Mouse (Mus musculus) forebrain, embryonic 16.5 days (tissue): ENCODE measurements around the gene Scimp. TPM values are rescaled to one million over a fixed set of nuclear protein-coding genes. Genes with fewer than 3 reads are reported as not detected.
A peak's percentile ranks its signal among the peaks of the same experiment; 100 is the strongest.
"Not testable (repeated sequence)": the region's sequence is repeated elsewhere in the genome, so short reads cannot be mapped to it uniquely, and the experiment has no call there.

Experiments
- ATAC-seq: fragments of 200-750 bp; cut with Nextera tagmentation; 2 replicates; pipeline ENCODE4 v1.8.0; 2017; ENCODE audit warnings: mild to moderate bottlenecking, moderate library complexity
- H3K27ac ChIP-seq: fragments of 300-500 bp; sonication (generic); 2 replicates; pipeline ENCODE4 v1.5.1; 2014; ENCODE audit warnings: low read length, control low read depth
- H3K27me3 ChIP-seq: fragments of 300-500 bp; sonication (generic); replicated peaks from 2 replicates; pipeline ENCODE4 v1.6.1; 2014; ENCODE audit warnings: low read length; ENCODE audit not compliant: control insufficient read depth, insufficient read depth
- H3K36me3 ChIP-seq: fragments of 300-500 bp; sonication (generic); 2 replicates; pipeline ENCODE4 v1.6.1; 2014; ENCODE audit not compliant: control insufficient read depth, insufficient read depth
- H3K4me1 ChIP-seq: fragments of 300-500 bp; sonication (generic); replicated peaks from 2 replicates; pipeline ENCODE4 v1.6.1; 2014; ENCODE audit warnings: low read length; ENCODE audit not compliant: control insufficient read depth, insufficient read depth
- H3K4me2 ChIP-seq: fragments of 300-500 bp; sonication (generic); 2 replicates; pipeline ENCODE4 v1.6.1; 2014; ENCODE audit warnings: mild to moderate bottlenecking, low read length, control low read depth
- H3K4me3 ChIP-seq: fragments of 300-500 bp; sonication (generic); replicated peaks from 2 replicates; pipeline ENCODE4 v1.5.1; 2014; ENCODE audit warnings: mild to moderate bottlenecking, low read length, control low read depth
- H3K9ac ChIP-seq: fragments of 300-500 bp; sonication (generic); replicated peaks from 2 replicates; pipeline ENCODE4 v1.6.1; 2014; ENCODE audit warnings: low read depth, low read length, control low read depth
- H3K9me3 ChIP-seq: fragments of 300-500 bp; sonication (generic); 2 replicates; pipeline ENCODE4 v1.6.1; 2016; ENCODE audit warnings: low read length; ENCODE audit not compliant: control insufficient read depth
- WGBS: fragments of 180-500 bp; shearing (Covaris S2); extraction: QIAGEN DNeasy Blood & Tissue Kit; methylation state at CpG from one replicate; pipeline ENCODE4 v1.1.7; 2014; 5-methylcytosine and 5-hydroxymethylcytosine counted together
- polyA plus RNA-seq: library from polyadenylated mRNA; unstranded; fragments of >200 nt; fragmentation: Nextera tagmentation; extraction: Ambion mirVana; gene quantifications from 2 replicates; pipeline ENCODE4 v1.2.1, GENCODE M21; 2015

Gene Scimp
- polyA plus RNA-seq, 1 experiment from 2014 or later = not detected

DNA sequence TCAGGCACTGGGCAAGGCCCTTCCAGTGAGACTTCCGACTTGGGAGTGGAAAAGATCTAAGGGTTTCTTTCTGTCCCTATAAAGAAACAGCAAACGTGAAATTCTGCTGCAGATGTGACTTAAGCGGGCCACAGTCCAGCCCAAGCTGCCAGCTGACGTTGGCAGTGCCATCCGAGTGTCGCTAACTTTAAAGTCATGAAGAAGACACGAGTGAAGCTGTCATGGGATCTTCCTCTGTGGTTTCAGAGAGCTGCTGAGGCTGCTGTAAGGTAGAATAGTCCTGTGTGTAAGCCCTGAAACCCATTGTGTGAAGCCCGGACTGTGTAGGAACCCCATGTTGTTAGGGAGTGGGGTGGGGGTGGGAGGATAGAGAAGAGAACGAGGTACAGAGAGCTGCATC lies 49.7 kb downstream of the Scimp start:
- no peaks in the 10 kb centered on the region for H3K36me3 ChIP-seq
- no peak overlapping the region for H3K4me3 ChIP-seq
- H3K27me3 ChIP-seq = no peaks in the 10 kb centered on the region
- no peak overlapping the region for H3K27ac ChIP-seq
- H3K4me1 ChIP-seq = peaks cover 15% of the 10 kb centered on the region
- no peak overlapping the region for H3K4me2 ChIP-seq
- H3K9me3 ChIP-seq = no peaks in the 10 kb centered on the region
- no peak overlapping the region for H3K9ac ChIP-seq
- 82% methylated on average over 9 of the region's 9 CpGs for WGBS
- no peak for ATAC-seq

GRCm38 (mm10) chr11:70760446-70760845 lies 51.9 kb downstream of the Scimp start:
- not testable (repeated sequence) for H3K9me3 ChIP-seq, H3K27ac ChIP-seq, H3K4me2 ChIP-seq, H3K27me3 ChIP-seq, H3K4me3 ChIP-seq, H3K36me3 ChIP-seq, ATAC-seq, H3K9ac ChIP-seq
- 62% methylated on average over 3 of the region's 3 CpGs for WGBS
- H3K4me1 ChIP-seq = peaks cover 12% of the 10 kb centered on the region

DNA sequence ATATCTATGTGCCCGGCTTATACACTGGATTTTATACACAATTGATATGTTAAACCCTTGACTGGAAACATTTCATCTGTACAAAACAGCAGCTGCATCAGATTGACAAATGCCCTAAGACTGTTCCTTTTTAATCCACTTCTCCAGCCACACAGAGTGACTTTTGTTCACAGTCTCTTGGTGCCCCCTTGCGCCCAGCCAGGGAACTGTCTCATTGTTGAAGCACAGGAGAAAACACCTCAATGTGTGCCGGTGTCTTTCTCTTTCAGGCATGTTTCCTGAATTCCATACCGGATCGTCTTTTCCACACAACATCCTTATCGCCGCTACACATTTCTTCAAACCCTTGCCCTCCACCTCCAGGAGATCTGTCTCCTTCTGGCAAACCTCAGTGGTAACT lies 56.7 kb downstream of the Scimp start:
- Histone ChIP-seq H3K9ac (0 out of 2 replicates have a peak overlapping the region, but pooled peaks have one; percentile 42), H3K27me3 (no peaks in the 10 kb centered on the region), H3K4me2 (no peak overlapping the region; the same call in 1 of the 2 replicates), H3K36me3 (no peaks in the 10 kb centered on the region), H3K27ac (no peak overlapping the region), H3K9me3 (no peaks in the 10 kb centered on the region), H3K4me1 (0 out of 2 replicates have a peak, but pooled peaks cover 4% of the 10 kb centered on the region), H3K4me3 (no peak overlapping the region)
- peak; percentile 72; the same call in 1 of the 2 replicates for ATAC-seq
- WGBS = 8% methylated on average over 7 of the region's 7 CpGs

DNA sequence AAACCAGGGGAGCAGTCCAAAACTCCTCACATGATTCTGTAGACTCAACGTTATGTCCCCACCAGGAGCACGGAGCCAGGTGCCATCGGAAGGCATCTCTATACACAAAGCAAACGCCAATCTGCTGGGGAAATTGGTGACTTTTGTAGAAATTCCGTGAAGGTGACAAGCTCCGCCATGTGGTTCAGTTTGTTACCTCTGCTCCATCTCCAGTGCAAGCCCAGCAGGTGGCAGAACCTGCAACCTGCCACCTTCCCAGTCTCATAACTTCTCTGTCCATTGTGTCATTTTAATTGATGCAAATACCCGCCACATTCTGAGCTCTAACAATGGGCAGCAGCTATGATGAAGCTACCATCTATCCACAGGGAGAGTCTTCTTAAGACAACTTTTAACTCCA lies 57.4 kb downstream of the Scimp start:
- no peak for ATAC-seq
- 49% methylated on average over 7 of the region's 7 CpGs for WGBS

GRCm38 (mm10) chr11:70754476-70754875 lies 57.9 kb downstream of the Scimp start:
- Histone ChIP-seq H3K9ac (no peak overlapping the region), H3K27me3 (no peaks in the 10 kb centered on the region), H3K9me3 (no peaks in the 10 kb centered on the region), H3K4me1 (0 out of 2 replicates have a peak, but pooled peaks cover 4% of the 10 kb centered on the region), H3K36me3 (no peaks in the 10 kb centered on the region), H3K27ac (no peak overlapping the region), H3K4me3 (no peak overlapping the region), H3K4me2 (no peak overlapping the region)
- WGBS = 40% methylated on average over 4 of the region's 4 CpGs
- ATAC-seq = no peak

More for the DNA sequence above, 57.4 kb downstream of the Scimp start:
- 0 out of 2 replicates have a peak, but pooled peaks cover 4% of the 10 kb centered on the region for H3K4me1 ChIP-seq
- H3K9me3 ChIP-seq = no peaks in the 10 kb centered on the region
- no peak overlapping the region for H3K27ac ChIP-seq
- H3K4me2 ChIP-seq = no peak overlapping the region
- H3K4me3 ChIP-seq = no peak overlapping the region
- no peak overlapping the region for H3K9ac ChIP-seq
- no peaks in the 10 kb centered on the region for H3K36me3 ChIP-seq
- H3K27me3 ChIP-seq = no peaks in the 10 kb centered on the region

- H3K4me1 ChIP-seq = 0 out of 2 replicates have a peak, but pooled peaks cover 4% of the 10 kb centered on the region
- H3K27me3 ChIP-seq = no peaks in the 10 kb centered on the region
- H3K9me3 ChIP-seq = peaks cover 3% of the 10 kb centered on the region; the same call in 1 of the 2 replicates
- 89% methylated on average over 10 of the region's 10 CpGs for WGBS
- H3K4me3 ChIP-seq = no peak overlapping the region
- H3K4me2 ChIP-seq = no peak overlapping the region
- no peaks in the 10 kb centered on the region for H3K36me3 ChIP-seq
- H3K27ac ChIP-seq = no peak overlapping the region
- no peak for ATAC-seq
- no peak overlapping the region for H3K9ac ChIP-seq
Observed at GRCm38 (mm10) chr11:70753146-70753545, 59.2 kb downstream of the Scimp start.

DNA sequence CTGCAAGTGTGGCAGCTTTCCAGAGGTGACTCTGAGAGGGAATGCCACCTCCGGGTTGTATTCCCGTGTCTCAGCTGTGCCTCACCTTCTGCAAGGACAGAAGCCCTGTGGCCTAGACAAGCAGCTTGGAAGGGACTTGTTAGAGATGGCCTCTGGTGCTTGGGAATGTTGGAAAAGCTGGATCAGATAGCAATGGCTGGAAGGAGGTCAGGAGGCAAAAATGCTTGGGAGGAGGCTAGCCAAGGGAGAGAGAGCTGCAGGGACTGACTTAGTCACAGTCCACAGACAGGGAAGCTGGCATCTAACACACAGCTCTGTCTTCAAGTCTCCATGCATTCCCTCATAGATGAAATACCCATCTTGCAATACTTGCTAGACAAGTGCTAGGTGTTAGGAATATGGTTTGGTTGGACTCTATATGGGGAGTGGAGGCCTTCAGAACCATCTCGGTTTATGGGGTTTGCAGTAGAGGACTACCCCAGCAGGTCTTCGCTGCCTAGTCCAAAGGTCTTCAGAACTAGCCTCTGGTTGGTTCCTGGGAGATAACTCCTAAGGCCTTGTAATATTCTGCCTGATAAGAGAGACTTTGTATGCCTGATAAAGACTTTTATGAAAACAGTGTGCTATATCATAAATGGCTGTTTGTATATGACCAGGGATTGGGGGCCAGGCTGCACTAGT lies 59.9 kb downstream of the Scimp start:
- Histone ChIP-seq H3K4me2 (no peak overlapping the region), H3K9ac (no peak overlapping the region), H3K9me3 (peaks cover 3% of the 10 kb centered on the region; the same call in 1 of the 2 replicates), H3K4me1 (0 out of 2 replicates have a peak, but pooled peaks cover 4% of the 10 kb centered on the region), H3K27ac (no peak overlapping the region), H3K27me3 (no peaks in the 10 kb centered on the region), H3K4me3 (no peak overlapping the region), H3K36me3 (no peaks in the 10 kb centered on the region)
- 84% methylated on average over 4 of the region's 4 CpGs for WGBS
- ATAC-seq = no peak

DNA sequence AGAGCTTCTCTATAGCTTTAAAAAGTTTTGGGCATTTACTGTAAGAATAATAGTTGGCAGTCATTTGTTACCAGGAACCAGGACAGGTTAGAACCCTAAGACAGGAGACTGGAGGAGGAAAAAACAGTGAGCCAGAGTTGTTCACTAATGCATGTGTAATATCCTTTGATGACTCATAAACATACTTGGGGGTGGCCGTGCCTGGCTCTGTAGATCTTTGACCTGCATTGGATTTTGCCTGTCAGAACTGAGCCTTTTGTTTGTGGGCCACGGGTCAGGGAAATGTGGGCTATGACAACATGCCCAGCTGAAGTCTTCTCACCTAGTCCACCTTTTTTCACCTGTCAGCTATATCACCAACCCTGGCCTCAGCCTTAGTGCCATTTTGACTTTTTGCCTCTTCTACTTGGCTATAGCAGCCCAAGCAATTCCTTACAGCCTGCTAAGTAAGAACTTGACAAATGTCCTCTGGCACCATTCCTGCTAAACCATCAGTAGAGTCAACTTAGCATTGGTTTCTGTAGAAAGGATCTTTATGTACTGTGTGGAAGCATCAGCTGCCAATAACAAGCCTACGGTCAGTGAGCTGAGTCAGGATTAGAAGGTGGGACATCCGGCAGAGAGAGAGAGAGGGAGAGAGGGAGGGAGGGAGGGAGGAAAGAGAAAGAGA lies 64.4 kb downstream of the Scimp start:
- 87% methylated on average over 4 of the region's 4 CpGs for WGBS
- peaks cover 3% of the 10 kb centered on the region; the same call in 1 of the 2 replicates for H3K9me3 ChIP-seq
- H3K9ac ChIP-seq = no peak overlapping the region
- H3K27me3 ChIP-seq = no peaks in the 10 kb centered on the region
- ATAC-seq = no peak
- no peak overlapping the region for H3K4me2 ChIP-seq
- no peak overlapping the region for H3K27ac ChIP-seq
- H3K4me1 ChIP-seq = no peaks in the 10 kb centered on the region
- no peak overlapping the region for H3K4me3 ChIP-seq
- H3K36me3 ChIP-seq = no peaks in the 10 kb centered on the region

- Histone ChIP-seq H3K36me3 (no peaks in the 10 kb centered on the region), H3K4me3 (no peak overlapping the region), H3K4me1 (no peaks in the 10 kb centered on the region), H3K27me3 (no peaks in the 10 kb centered on the region), H3K9ac (no peak overlapping the region), H3K9me3 (peaks cover 3% of the 10 kb centered on the region; the same call in 1 of the 2 replicates), H3K4me2 (no peak overlapping the region), H3K27ac (no peak overlapping the region)
- no peak for ATAC-seq
- 88% methylated on average over 7 of the region's 7 CpGs for WGBS
Observed at GRCm38 (mm10) chr11:70745636-70746035, 66.8 kb downstream of the Scimp start.
